Mouse (Mus musculus) bone marrow macrophage, adult 2 months (primary cell): ENCODE results near the gene Ksr1.

Source experiments
- CTCF ChIP-seq: IDR thresholded peaks from 2 replicates; pipeline ENCODE4 v1.5.1; 2012; ENCODE audit warnings: low read depth, mild to moderate bottlenecking, low read length, moderate library complexity
- POLR2A ChIP-seq: IDR thresholded peaks from 2 replicates; pipeline ENCODE4 v1.6.1; 2012; ENCODE audit warnings: mild to moderate bottlenecking, low read depth, low read length, borderline replicate concordance

- TF ChIP-seq CTCF, result no peak
- TF ChIP-seq POLR2A, result no peak
These were observed 6.5 kb upstream of the Ksr1 start for GRCm38 (mm10) chr11:79152696-79153095.
